Mouse (Mus musculus): ENCODE measurements around the gene Rap1a.

Rap1a gene

GRCm38 (mm10) chr3:105695476-105696386, 105.4 kb downstream of the Rap1a start:
- no peak for DNase-seq (ENCODE audit: extremely low read depth, insufficient read length, low spot score)

GRCm38 (mm10) chr3:105693327-105694080, 107.6 kb downstream of the Rap1a start:
- DNase-seq (ENCODE audit: extremely low read depth, insufficient read length, low spot score): no peak

GRCm38 (mm10) chr3:105688536-105688935, 112.6 kb downstream of the Rap1a start:
- no peak for DNase-seq (ENCODE audit: extremely low read depth, insufficient read length, low spot score)

GRCm38 (mm10) chr3:105687324-105688060, 113.6 kb downstream of the Rap1a start, which contains the start of gene Ddx20:
TSS of gene Ddx20 (minus strand) at chr3:105687574.
- DNase-seq (ENCODE audit: extremely low read depth, insufficient read length, low spot score): peak; percentile 93

GRCm38 (mm10) chr3:105686394-105687323, 114.5 kb downstream of the Rap1a start:
- DNase-seq (ENCODE audit: extremely low read depth, insufficient read length, low spot score): no peak

GRCm38 (mm10) chr3:105680346-105680745, 120.8 kb downstream of the Rap1a start:
- DNase-seq (ENCODE audit: extremely low read depth, insufficient read length, low spot score): no peak
